Mouse (Mus musculus): Measurements from ENCODE around the gene Nkain4. TPM values are rescaled to one million over a fixed set of nuclear protein-coding genes. Genes with fewer than 3 reads are reported as not detected.

The Nkain4 gene
- total RNA-seq, 2 experiments from 2014 or later, result 8.0 to 11.4 TPM

DNA sequence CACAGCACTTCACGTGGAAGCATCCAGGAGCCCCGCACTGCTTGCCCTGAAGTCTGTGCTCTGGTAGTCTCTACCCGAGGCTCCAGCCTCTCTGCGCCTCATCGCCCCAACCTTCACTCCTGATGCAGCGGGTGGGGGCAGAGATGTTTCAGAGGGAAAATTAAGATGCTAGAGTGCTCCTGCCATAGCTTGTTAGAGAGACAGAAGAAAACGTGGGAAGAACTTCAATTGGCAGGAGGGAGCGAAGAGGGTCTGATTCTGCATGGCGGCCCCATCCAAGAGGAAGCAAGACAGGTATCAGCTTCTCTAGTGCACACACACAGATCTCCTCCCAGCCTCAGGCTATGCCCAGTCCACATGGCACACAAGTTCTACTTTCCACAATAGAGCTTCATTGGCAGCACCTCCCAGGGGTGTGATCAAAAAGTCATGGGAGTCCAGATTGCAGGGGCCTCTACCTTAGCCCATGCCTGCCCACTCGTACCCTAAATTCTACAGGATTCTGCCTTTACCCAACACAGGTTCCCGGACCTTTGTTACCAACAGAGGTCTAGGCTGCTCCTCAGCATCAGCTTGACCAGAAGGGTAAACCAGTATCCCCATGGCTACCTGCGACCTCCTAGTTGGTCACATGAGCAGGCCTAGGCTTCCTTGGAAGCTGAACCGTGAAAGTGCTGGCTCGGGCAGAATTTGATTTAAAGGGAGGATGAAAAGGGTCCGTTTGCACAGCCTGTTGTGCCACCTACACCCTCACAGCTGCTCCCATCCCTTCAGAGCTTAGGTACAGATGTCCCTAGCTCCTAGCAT lies 57.5 kb downstream of the Nkain4 start:
- DNase-seq (ENCODE audit: low spot score), result no peak
- intact Hi-C loops (cut with DNase I), result no loop called here

DNA sequence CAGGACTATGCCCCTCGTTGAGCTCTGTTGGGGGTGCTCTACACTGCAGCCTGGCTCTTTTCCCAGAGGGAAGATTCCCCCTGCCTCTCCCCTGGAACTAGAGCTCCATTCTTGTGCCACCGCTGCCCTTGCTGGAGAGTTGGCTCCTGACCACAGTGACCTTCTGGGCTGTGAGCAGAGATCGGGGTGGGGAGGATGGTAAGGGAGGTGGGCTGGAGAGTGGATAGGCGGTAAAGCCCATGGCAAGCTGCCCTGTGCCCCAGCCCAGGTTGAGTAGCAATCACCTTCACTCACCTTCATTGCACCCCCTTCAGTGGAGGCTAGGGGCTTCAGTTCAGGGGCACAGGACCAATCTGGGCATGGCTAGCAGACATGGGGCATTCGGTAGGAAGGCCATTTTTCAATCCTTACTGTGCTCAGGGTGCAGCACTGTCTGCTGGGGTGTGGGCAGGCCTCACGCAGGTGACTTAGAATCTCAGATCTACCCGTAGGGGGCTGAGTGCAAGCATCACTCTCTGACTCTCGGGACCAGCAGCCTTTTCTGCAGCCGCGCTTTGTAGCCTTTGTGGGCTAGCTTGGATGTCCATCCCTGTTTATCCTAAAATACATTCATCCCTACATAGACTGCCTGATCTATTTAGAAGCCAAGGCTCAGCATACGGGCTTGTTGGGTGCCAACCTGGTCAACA lies 58.5 kb downstream of the Nkain4 start:
- intact Hi-C loops (cut with DNase I), result no loop called here
- DNase-seq (ENCODE audit: low spot score), result no peak

DNA sequence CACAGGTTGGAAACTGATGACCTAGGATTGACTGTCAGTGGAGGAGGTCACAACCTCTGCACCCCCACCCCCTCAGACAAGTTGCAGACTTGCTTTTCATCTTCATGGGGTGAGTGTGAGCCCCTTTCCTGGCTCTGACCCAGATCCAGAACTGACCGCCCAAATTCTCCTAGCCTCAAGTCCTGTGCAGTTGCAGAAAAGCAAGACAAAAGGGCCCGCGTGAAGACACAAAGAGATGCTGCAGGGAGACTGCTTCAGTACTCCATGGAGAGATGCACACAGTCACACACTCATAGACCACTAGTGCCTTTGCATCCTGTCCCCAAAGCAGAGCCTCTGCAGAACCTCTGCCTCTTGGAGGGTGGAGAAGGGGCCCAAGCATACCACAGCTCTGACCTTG lies 59.2 kb downstream of the Nkain4 start:
- no peak for DNase-seq (ENCODE audit: low spot score)
- intact Hi-C loops (cut with DNase I), result no loop called here

DNA sequence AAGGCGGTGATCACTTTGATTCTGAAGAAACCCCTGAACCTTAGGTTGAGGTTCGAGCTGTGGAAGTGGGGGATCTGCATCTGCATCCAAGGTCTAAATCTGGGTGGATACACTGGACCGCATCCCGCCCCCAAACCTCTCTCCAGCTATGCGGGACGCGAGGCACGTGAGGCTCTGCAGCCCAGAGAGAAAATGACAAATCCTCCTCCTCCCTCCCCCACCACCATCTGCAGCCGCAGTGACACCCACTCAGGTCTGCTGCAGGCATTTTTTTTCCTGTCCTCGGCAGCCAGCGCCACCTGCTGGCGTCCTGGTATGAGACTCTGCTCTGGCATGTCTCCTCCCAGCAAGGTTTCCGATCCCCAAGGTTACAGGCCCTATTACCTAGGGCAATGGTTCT lies 59.8 kb downstream of the Nkain4 start:
- DNase-seq (ENCODE audit: low spot score), result no peak
- intact Hi-C loops (cut with DNase I), result no loop called here

DNA sequence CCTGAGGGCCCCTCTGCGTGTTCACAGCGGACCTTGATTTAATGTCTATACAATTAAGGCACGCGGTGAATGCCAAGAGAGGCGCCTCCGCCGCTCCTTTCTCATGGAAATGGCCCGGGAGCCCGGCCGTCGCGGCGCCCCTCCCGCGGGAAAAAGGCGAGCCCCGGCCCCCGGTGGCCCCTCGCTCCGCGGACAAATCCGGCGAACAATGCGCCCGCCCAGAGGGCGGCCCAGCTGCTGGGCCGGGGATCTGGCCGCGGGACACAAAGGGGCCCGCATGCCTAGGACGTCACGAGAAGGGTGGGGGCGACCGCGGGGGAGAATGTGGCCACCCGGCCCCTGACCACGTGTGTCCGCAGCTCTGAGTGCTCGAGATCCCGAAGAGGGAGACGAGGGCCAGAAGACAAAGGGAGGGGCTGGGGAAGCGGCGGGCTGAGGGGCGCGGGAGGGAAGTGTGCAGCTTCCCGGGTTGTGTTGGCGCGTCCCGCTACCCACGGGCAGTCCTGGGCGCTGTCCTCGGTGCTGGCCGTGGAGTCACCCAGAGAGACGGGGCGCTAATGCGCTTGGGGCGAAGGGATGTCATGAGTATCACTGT lies 60.4 kb downstream of the Nkain4 start:
- intact Hi-C loops (cut with DNase I), result no loop called here

DNA sequence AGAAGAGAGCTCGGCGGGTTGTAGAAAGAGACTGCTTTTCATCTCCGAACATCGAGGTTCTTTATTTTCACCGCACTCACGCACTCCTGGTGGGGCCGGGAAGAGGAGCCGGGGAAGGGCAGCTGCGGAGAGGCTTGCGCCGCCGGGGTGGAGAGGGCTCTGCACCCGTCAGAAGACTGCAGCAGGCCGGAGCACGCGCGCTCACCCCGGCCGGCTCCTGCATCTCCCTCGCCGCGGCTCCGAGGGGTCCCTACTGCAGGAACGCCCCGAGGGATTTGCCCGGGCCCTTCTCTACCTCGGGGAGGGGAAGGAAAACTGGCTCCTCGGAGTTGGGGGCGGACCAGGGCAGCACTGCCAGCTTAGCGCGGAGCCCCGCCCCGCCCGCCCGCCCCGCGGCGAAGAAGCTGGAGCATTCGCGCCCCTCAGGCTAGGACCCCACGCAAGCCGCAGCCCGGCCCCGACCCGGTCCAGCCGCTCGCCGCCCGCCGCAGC lies 60.9 kb downstream of the Nkain4 start:
- DNase-seq (ENCODE audit: low spot score), result no peak
- intact Hi-C loops (cut with DNase I), result no loop called here

More for the DNA sequence above, 60.4 kb downstream of the Nkain4 start:
- no peak for DNase-seq (ENCODE audit: low spot score)

DNA sequence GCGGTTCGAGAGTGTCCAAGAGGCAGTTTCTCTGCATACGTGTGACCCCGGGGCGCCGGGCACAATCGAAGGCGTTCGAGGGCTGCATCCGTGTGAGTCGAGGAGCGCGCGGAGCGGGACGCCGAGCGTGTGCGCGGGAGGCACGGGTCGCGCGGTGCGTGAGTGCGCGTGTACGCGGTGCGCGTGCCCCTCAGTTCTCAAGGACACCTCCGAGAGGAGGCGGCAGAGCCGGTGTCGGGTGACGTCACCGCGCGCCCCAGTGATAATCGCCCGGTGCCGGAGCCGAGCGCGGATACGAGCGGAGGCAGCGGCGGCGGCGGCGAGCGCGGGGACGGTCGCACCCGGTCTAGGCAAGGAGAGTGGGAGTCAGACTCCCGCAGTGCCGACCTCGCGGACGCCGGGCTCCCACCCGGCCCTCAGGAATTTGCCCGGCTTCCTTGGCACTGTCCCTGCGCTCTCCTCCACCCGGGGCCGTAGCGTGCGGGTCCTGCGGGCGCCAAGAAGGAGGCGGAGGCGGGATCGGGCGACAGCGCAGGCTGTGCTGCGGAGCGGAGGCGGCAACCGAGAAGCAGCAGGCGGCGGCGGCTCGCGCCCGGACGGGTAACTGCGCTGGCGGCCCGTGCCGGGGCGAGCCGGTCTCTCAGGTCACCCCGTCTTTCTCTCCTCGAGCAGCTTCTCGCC lies 61.5 kb downstream of the Nkain4 start:
- no peak for DNase-seq (ENCODE audit: low spot score)
- intact Hi-C loops (cut with DNase I), result no loop called here

DNA sequence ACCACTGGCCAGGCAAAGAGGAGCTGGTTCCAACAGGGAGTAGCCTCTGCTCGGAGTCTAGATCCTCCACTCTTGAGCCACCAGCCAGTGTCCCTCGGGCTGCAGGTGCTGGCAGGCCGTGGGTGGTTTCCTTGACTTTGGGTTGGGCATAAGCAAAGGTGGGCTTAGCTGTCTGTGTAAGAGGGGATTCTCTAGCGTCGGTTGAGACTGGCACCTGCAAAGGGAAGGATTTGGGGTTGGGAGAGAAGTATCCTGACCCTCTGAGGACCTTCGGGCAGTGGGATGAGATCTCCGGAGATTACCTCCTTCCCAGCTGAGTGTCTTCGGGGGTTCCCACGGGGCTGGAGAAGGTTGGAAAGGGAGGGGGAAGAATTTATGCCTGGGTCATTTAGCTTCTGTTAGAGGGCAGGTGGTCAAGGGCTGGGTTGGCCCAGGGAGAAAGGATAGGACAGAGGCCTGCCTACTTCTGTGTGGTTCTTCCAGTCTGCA lies 62.6 kb downstream of the Nkain4 start:
- intact Hi-C loops (cut with DNase I), result no loop called here
- no peak for DNase-seq (ENCODE audit: low spot score)

DNA sequence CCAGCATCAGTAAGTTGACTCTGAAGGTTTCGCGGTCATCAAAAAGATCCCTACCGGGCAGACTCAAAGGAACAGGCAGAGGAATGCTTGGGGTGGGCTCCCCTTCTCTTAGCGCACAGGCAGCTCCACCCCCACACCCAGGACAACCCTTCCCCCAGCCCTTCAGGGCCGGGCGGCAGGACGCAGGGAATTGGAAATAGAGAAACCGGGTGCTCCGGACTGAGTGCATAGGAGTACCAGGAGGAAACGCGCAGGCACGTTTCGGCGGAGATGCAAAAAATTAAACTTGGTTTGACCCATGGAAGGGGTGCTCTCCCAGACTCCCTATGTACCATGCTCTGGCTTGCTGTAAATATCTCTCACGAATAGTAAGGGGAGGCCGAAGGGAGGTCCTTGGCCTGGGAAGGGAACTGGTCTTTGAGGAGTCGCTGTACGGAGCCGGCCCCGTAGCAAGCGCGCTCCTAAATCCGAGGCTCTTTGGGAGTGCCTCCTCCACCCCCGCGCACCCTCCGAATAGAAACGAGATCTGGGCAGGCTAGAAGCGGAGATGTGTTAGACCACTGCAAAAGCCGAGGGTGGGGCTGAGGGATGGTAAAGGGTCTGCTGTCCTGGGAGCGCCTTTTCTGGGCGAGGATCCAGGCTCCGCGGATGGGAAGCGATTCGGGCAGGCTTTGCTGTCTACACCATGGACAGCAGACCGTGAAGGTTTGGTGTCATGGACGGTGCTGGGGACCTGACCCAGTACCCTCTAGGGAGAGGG lies 63.2 kb downstream of the Nkain4 start:
- intact Hi-C loops (cut with DNase I), result no loop called here

DNA sequence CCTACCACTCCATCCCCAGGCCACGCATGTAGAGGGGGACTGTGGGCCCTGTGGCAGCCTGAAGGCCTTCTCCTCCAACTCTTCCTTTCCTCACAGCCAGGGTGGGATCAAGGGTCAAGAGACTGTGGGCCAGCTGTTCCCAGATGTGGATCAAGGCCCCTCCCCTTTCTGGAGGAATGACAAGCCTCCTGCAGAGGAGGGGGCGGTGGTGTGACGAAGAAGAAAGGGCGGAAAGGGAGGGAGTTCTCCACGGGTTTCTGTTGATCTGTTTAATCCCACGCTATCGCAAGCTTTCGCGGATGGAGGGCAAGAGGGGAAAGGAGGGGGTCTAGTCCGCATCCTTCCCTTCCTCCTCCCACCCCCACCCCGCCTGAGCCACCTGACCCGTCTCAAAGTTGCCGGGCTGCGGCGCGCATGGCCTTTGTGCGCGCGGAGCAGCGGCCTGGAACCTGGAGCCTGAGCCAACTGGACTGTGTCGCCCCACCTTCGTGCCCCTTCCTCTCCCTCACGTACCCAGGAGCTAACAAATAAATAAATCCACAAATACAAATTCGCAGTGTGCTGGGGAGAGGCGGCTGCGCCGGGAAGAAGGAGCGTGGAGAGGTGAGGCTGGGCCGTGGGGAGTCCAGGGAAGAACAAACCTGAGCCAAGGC lies 64.0 kb downstream of the Nkain4 start:
- DNase-seq (ENCODE audit: low spot score), result no peak
- intact Hi-C loops (cut with DNase I), result no loop called here

More for the DNA sequence above, 63.2 kb downstream of the Nkain4 start:
- no peak for DNase-seq (ENCODE audit: low spot score)

DNA sequence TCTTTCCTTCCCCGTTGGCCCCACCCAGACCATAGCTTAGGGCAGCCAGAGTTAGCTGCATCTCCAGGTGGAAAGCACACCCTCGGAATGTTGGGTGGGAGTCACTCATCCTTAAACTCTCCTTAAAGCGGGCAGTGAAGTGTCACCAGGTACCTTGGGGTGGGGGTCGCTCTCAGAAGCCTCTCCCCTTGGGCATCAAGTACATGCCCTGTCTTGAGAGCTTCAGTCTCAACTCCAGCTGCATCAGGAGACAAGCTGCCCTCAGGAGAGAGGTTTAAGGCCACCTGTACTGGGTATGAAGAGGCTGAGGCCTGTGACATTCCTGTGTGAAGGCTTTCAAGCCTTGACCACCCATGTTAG lies 64.6 kb downstream of the Nkain4 start:
- DNase-seq (ENCODE audit: low spot score), result no peak
- intact Hi-C loops (cut with DNase I), result no loop called here

DNA sequence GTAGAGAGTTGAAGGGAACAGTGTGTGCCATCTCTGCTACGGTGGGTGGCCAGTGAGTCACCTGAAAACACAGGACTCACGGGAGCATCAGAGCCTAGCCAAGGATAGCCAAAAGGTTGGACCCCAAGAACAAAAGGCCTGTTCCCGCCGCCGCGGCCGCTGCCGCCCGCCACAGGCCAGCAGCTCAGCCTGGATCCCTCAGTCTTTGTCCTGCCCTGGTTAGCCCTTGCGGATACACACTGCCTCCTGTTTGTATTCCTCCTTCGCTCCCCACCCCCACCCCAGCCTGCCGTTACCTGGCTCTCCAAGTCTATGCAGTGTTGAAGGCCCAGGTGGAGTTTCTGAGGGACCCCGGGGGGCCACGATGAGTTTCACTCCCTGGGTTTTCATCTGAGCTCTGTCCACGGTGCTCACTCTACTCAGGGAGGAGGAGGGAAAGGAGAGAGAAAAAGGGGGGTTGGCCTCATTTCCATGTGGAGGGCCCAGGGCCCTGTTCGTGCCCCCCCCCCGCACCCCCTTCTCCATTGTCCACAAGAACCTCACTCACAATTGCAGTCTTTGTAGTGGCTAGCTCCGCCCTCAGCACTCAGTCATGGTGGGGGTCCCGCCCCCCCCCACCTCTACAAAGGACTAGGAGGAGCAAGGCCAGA lies 65.1 kb downstream of the Nkain4 start:
- intact Hi-C loops (cut with DNase I), result no loop called here
- DNase-seq (ENCODE audit: low spot score), result no peak

DNA sequence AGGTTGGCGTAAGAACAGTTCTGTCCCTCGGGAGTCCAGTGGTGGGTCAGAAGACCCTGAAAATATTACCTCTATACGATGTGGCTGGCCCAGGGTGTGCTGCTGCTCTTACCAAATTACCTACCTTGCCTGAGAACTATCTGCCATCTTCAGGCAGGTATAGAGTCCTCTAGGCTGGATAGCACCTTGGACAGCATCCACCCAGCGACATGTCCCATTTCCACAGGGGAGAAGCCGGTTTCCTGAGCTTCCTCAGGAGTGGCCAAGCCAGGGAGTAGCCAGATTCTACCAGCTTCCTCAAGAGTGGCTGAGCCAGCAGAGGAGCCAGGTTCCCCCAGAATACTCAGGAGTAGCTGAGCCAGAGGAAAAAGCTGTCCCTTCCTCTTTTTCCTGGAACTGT lies 69.2 kb downstream of the Nkain4 start:
- DNase-seq (ENCODE audit: low spot score), result no peak
- intact Hi-C loops (cut with DNase I), result no loop called here

Small RNA genes within 50 kb of the gene (microRNA-seq; reads per million reads assigned to microRNA genes)
- not detected for gene Mir124a-3

Other genes starting within 250 kb of the Nkain4 start
- gene Dido1, start 244.7 kb downstream of the Nkain4 start, total RNA-seq (2021), result 10 to 100 TPM; 27.2 to 31.4 TPM
- gene Gid8, start 244.6 kb downstream of the Nkain4 start, total RNA-seq (2021), result 10 to 100 TPM; 62.9 to 64.3 TPM
- under 1 TPM in 1 of 2 experiments, not detected in 1; 0.39 TPM for gene Slc17a9, start 229.4 kb downstream of the Nkain4 start, total RNA-seq (2021)
- not detected for gene Bhlhe23, start 177.8 kb downstream of the Nkain4 start, total RNA-seq (2021)
- 10 to 100 TPM; 35.6 to 35.7 TPM for gene Ythdf1, start 33.8 kb downstream of the Nkain4 start, total RNA-seq (2021)
- gene Birc7, start 25.7 kb downstream of the Nkain4 start, total RNA-seq (2021), result not detected
- gene Arfgap1, start 12.5 kb upstream of the Nkain4 start, total RNA-seq (2021), result 10 to 100 TPM; 32.5 to 33.2 TPM
- under 1 TPM; 0.34 to 0.50 TPM for gene Col20a1, start 31.8 kb upstream of the Nkain4 start, total RNA-seq (2021)
- gene Chrna4, start 88.8 kb upstream of the Nkain4 start, total RNA-seq (2021), result not detected
- gene Kcnq2, start 180.6 kb upstream of the Nkain4 start, total RNA-seq (2021), result under 1 TPM in 1 of 2 experiments, not detected in 1; 0.22 TPM
- 1,000 to 10,000 TPM; 1,438 to 1,541 TPM for gene Eef1a2, start 202.3 kb upstream of the Nkain4 start, total RNA-seq (2021)
- gene Ppdpf, start 232.5 kb upstream of the Nkain4 start, total RNA-seq (2021), result 10 to 100 TPM; 52.0 to 55.5 TPM
- not detected for gene Ptk6, start 248.1 kb upstream of the Nkain4 start, total RNA-seq (2021)